Mouse (Mus musculus): ENCODE data around the gene Sema3f.
A peak's percentile ranks its signal among the peaks of the same experiment; 100 is the strongest.

The Sema3f gene

GRCm38 (mm10) chr9:107659551-107659950 is 50.7 kb downstream of the Sema3f start:
- DNase-seq = no peak

- DNase-seq = no peak
These were observed 52.2 kb downstream of the Sema3f start for GRCm38 (mm10) chr9:107658096-107658495.

- DNase-seq = no peak
These were observed 53.1 kb downstream of the Sema3f start for GRCm38 (mm10) chr9:107657144-107657543.

- no peak for DNase-seq
These were observed 55.7 kb downstream of the Sema3f start for GRCm38 (mm10) chr9:107654585-107654984.

- DNase-seq = no peak
These were observed 56.8 kb downstream of the Sema3f start for GRCm38 (mm10) chr9:107653474-107653873.

- no peak for DNase-seq
These were observed 59.4 kb downstream of the Sema3f start for GRCm38 (mm10) chr9:107650708-107651481.

GRCm38 (mm10) chr9:107650225-107650624 is 60.0 kb downstream of the Sema3f start:
- no peak for DNase-seq

- DNase-seq = no peak
These were observed 61.5 kb downstream of the Sema3f start for GRCm38 (mm10) chr9:107648767-107649166.

- DNase-seq = no peak
These were observed 63.3 kb downstream of the Sema3f start for GRCm38 (mm10) chr9:107646975-107647374.

- DNase-seq = peak; percentile 89
These were observed 64.7 kb downstream of the Sema3f start for GRCm38 (mm10) chr9:107645577-107645976.

GRCm38 (mm10) chr9:107645153-107645510 is 65.1 kb downstream of the Sema3f start:
- DNase-seq = no peak

GRCm38 (mm10) chr9:107644495-107645152 is 65.7 kb downstream of the Sema3f start:
- peak; percentile 97 for DNase-seq

- DNase-seq = no peak
These were observed 66.6 kb downstream of the Sema3f start for GRCm38 (mm10) chr9:107643544-107644214.

GRCm38 (mm10) chr9:107641666-107642065 is 68.6 kb downstream of the Sema3f start:
- no peak for DNase-seq

GRCm38 (mm10) chr9:107640257-107640772 is 70.0 kb downstream of the Sema3f start:
- no peak for DNase-seq

GRCm38 (mm10) chr9:107637070-107637469 is 73.2 kb downstream of the Sema3f start:
- DNase-seq = peak; percentile 89

GRCm38 (mm10) chr9:107635279-107636028 is 74.8 kb downstream of the Sema3f start, which contains the start of gene Gnai2:
Gene Gnai2 (minus strand): TSS chr9:107635367.
- peak; percentile 98 for DNase-seq

- no peak for DNase-seq
These were observed 75.6 kb downstream of the Sema3f start for GRCm38 (mm10) chr9:107634406-107635278.

GRCm38 (mm10) chr9:107633661-107634405 is 76.4 kb downstream of the Sema3f start:
- peak; percentile 28 for DNase-seq

GRCm38 (mm10) chr9:107633091-107633660 is 77.1 kb downstream of the Sema3f start:
- peak; percentile 87 for DNase-seq

GRCm38 (mm10) chr9:107632478-107632877 is 77.8 kb downstream of the Sema3f start:
- no peak for DNase-seq
